Mouse (Mus musculus) forebrain, postnatal 0 days (tissue): ENCODE data around the gene Ak4. TPM values are rescaled to one million over a fixed set of nuclear protein-coding genes. Genes with fewer than 3 reads are reported as not detected.

Experiments used
- ATAC-seq: fragments of 200-750 bp; cut with Nextera tagmentation; 2 replicates; pipeline ENCODE4 v1.8.0; 2017; ENCODE audit warnings: mild to moderate bottlenecking, moderate library complexity
- DNase-seq: peaks from one replicate; pipeline ENCODE4 v3.0.0-alpha.2; 2015
- H3K27ac ChIP-seq: fragments of 300-500 bp; sonication (generic); 2 replicates; pipeline ENCODE4 v1.5.1; 2014; ENCODE audit warnings: low read depth, mild to moderate bottlenecking, antibody characterized with exemption, low read length, moderate library complexity, mixed read lengths
- H3K27me3 ChIP-seq: fragments of 300-500 bp; sonication (generic); 2 replicates; pipeline ENCODE4 v1.6.1; 2014; ENCODE audit warnings: mild to moderate bottlenecking, low read length, mixed read lengths; ENCODE audit not compliant: insufficient read depth
- H3K36me3 ChIP-seq: fragments of 300-500 bp; sonication (generic); 2 replicates; pipeline ENCODE4 v1.6.1; 2014; ENCODE audit warnings: mild to moderate bottlenecking, moderate library complexity; ENCODE audit not compliant: insufficient read depth
- H3K4me1 ChIP-seq: fragments of 300-500 bp; sonication (generic); 2 replicates; pipeline ENCODE4 v1.6.1; 2014; ENCODE audit warnings: antibody characterized with exemption; ENCODE audit not compliant: insufficient read depth
- H3K4me2 ChIP-seq: fragments of 300-500 bp; sonication (generic); 2 replicates; pipeline ENCODE4 v1.6.1; 2014; ENCODE audit warnings: low read depth, mild to moderate bottlenecking, moderate library complexity
- H3K4me3 ChIP-seq: fragments of 300-500 bp; sonication (generic); 2 replicates; pipeline ENCODE4 v1.5.1; 2014; ENCODE audit warnings: low read depth, low read length, mixed read lengths
- H3K9ac ChIP-seq: fragments of 300-500 bp; sonication (generic); 2 replicates; pipeline ENCODE4 v1.6.1; 2014; ENCODE audit warnings: mild to moderate bottlenecking
- H3K9me3 ChIP-seq: fragments of 300-500 bp; sonication (generic); 2 replicates; pipeline ENCODE4 v1.6.1; 2016; ENCODE audit warnings: low read length
- CTCF ChIP-seq: sonication (generic); IDR thresholded peaks from 2 replicates; pipeline ENCODE4 v1.5.1; 2016; ENCODE audit warnings: antibody characterized with exemption, control low read depth, low read depth
- WGBS: fragments of 180-500 bp; shearing (Covaris S2); extraction: QIAGEN DNeasy Blood & Tissue Kit; methylation state at CpG from one replicate; pipeline ENCODE4 v1.1.7; 2014; 5-methylcytosine and 5-hydroxymethylcytosine counted together
- polyA plus RNA-seq: library from polyadenylated mRNA; unstranded; fragments of >200 nt; fragmentation: Nextera tagmentation; extraction: Ambion mirVana; gene quantifications from 2 replicates; pipeline ENCODE4 v1.2.1, GENCODE M21; 2015
- total RNA-seq: library from RNA; depleted of rRNA; stranded (reverse); fragments of >200 nt; gene quantifications from 2 replicates; pipeline ENCODE4 v1.2.3, GENCODE M21; 2014

Gene Ak4
- total and polyA plus RNA-seq, 2 experiments from 2014 or later = 6.0 to 10.2 TPM

DNA sequence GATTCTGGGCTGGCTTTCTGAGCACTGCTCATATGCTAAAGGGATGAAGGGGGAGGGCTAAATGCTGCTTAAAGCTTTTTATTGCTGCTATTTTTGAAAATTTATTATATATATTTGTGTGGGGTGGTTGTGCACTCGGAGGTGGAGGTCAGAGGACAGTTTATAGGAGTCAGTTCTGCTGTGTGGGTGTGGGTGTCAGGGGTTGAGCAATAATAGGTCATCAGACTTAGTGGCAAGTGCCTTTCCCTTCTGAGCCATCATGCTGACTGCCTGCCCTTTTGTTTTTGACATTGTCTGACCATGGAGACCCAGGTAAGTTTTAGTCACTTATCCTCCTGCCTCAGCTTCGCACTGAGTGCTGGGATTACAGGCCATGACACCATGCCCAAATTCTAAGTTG, 10.0 kb downstream of the Ak4 start:
- H3K9me3 ChIP-seq = no peaks in the 10 kb centered on the region
- 96% methylated on average over 2 of the region's 2 CpGs for WGBS
- H3K36me3 ChIP-seq = no peaks in the 10 kb centered on the region
- TF ChIP-seq CTCF = no peak
- no peaks in the 10 kb centered on the region for H3K4me1 ChIP-seq
- no peak overlapping the region for H3K4me2 ChIP-seq
- H3K4me3 ChIP-seq = no peak overlapping the region
- H3K27me3 ChIP-seq = no peaks in the 10 kb centered on the region
- no peak overlapping the region for H3K27ac ChIP-seq
- DNase-seq (no peak), ATAC-seq (no peak)
- no peak overlapping the region for H3K9ac ChIP-seq

DNA sequence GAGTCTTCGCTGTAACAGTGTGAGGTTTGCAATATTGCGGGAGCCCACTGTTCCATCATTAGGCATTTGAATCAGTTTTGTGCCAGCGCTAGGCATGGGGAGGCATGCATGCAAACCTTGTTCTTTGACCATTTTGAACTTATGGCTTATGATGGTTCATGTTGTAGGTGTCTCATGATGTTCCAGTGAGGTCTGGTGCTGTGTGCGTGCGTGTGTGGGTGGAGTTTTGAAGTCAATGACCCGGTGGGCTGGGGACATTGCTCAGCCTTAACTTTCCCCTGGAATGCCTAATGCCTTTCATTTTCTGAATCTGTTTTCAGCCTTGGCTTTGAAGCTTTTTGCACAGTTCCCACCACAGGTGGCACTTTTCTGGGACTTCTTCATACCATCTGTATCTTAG, 10.9 kb downstream of the Ak4 start:
- ATAC-seq = no peak
- H3K36me3 ChIP-seq = no peaks in the 10 kb centered on the region
- H3K9ac ChIP-seq = no peak overlapping the region
- H3K9me3 ChIP-seq = no peaks in the 10 kb centered on the region
- no peak for DNase-seq
- H3K27me3 ChIP-seq = no peaks in the 10 kb centered on the region
- no peak overlapping the region for H3K4me2 ChIP-seq
- WGBS = 92% methylated on average over 6 of the region's 6 CpGs
- no peak for TF ChIP-seq CTCF
- H3K4me3 ChIP-seq = no peak overlapping the region
- H3K4me1 ChIP-seq = no peaks in the 10 kb centered on the region
- H3K27ac ChIP-seq = no peak overlapping the region

DNA sequence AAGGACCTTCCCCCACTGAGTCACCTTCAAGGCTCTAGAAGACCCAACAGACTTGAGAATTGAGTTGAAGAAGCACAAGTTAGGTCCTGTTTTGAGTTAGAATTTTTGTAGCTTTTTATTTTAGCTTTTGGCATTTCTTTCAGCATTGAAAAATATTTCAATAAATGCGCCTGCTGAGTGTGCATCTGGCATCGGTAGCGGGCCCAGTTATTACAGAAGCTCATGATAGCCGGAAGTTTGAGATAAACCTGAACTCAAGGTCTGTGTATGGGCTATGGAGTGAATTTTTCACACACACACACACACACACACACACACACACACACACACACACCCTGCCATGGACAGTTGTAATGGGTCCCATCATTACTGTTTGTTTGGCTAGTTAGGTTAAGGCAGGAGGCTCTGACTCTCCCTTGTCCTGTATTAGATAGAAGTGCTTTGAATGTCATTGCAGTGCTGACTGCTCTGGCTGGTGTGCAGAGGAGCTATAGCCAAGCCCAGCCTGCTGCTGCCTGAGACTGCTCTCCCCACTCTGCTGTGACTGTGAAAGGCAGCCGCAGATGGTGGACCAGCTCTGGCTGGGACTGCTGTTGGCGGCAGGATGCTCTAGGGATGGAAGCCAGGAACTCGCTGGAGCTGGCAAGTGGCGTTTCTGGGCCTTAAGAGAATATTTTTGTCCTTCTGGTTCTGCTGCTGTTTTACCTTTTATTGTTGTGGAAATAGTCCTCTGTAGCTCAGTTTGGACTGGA, 17.9 kb downstream of the Ak4 start:
- H3K27ac ChIP-seq = peak overlapping the region; percentile 9
- TF ChIP-seq CTCF = no peak

DNA sequence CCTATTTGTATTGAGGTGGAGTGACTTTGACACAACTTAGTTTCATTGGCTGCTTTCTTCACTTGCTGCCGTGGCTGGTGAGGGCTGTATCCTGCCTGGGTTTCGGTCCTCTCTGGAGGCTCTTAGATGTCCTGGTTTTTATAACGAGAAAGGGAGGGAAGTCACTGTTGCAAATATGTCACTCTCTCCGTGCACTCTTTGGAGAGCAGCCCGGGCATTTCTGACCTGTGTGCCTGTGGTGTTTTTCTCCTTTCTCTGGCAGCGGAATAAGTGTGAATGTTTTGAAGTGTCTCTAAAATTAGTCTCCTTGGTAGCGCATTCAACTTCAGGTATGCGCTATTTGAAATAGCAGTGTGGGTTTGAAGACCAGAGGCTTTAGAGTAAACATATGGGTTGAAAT, 19.2 kb downstream of the Ak4 start:
- H3K4me2 ChIP-seq = no peak overlapping the region
- H3K9me3 ChIP-seq = no peaks in the 10 kb centered on the region
- TF ChIP-seq CTCF = no peak
- WGBS = 43% methylated on average over 8 of the region's 8 CpGs
- ATAC-seq = no peak
- no peak overlapping the region for H3K9ac ChIP-seq
- no peak overlapping the region for H3K4me3 ChIP-seq
- DNase-seq = no peak
- no peaks in the 10 kb centered on the region for H3K27me3 ChIP-seq
- H3K4me1 ChIP-seq = no peaks in the 10 kb centered on the region
- H3K27ac ChIP-seq = no peak overlapping the region
- no peaks in the 10 kb centered on the region for H3K36me3 ChIP-seq

More for the DNA sequence above, 17.9 kb downstream of the Ak4 start:
- no peaks in the 10 kb centered on the region for H3K36me3 ChIP-seq
- H3K4me2 ChIP-seq = no peak overlapping the region
- no peak overlapping the region for H3K4me3 ChIP-seq
- no peaks in the 10 kb centered on the region for H3K9me3 ChIP-seq
- no peaks in the 10 kb centered on the region for H3K27me3 ChIP-seq
- DNase-seq (peak; percentile 88), ATAC-seq (peak; percentile 99)
- no peak overlapping the region for H3K9ac ChIP-seq
- no peaks in the 10 kb centered on the region for H3K4me1 ChIP-seq
- whole genome bisulfite sequencing = 49% methylated on average over 8 of the region's 8 CpGs

DNA sequence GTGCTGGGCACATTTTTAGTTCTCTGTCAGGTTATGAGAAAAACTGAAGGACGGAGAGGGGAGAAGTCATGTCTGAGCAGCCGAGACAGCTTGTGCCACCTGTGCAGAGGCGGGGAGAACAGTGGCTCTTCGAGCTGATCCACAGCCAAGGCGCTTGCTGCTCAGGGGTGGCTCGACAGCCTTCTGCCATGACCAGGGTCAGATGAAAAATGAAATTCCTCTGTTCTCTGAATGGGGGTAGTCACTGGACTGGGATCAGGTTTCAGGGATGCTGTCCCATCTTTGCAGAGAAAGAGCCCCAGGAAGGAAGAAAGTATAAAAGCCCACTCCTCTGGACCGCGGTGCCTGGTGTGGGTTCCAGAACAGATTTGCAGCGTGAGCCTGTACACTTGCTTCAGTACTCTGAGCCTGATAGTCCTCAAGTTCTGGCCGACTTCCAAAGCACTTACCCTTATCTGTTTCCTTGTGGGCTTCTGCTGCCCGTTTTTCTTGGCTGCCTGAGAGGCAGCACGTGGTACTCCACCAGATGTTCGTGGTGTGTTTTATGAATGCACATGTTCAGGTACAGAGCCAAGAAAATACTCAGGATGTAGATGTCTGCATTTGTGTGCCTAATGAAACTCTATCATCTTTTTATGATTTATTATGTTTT, 20.8 kb downstream of the Ak4 start:
- 53% methylated on average over 13 of the region's 13 CpGs for WGBS
- TF ChIP-seq CTCF = no peak

DNA sequence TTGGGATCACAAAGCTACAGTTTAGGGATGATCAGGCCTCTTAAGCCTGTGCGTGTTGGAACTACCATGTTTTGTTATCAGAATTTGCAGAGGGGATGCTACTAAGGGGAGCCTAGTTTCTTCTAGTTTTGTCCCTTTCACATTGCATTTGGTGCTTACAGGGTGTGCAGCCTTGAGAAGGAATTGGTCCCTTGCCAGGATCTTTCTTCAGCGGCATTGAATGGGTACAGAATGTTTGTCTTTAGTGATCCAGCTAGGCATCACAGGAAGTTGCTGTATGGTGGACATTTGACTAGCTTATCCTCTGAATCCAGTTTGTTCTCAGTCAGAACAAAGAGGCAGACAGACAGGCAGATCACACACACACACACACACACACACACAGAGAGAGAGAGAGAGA, 23.7 kb downstream of the Ak4 start:
- 41% methylated on average over 2 of the region's 2 CpGs for WGBS
- Histone ChIP-seq H3K4me1 (no peaks in the 10 kb centered on the region), H3K27ac (no peak overlapping the region), H3K36me3 (no peaks in the 10 kb centered on the region), H3K9ac (no peak overlapping the region), H3K27me3 (no peaks in the 10 kb centered on the region), H3K9me3 (no peaks in the 10 kb centered on the region), H3K4me3 (no peak overlapping the region), H3K4me2 (no peak overlapping the region)
- TF ChIP-seq CTCF = no peak
- ATAC-seq (no peak), DNase-seq (no peak)

More for the DNA sequence above, 20.8 kb downstream of the Ak4 start:
- Histone ChIP-seq H3K4me2 (no peak overlapping the region), H3K36me3 (no peaks in the 10 kb centered on the region), H3K4me3 (no peak overlapping the region), H3K27me3 (no peaks in the 10 kb centered on the region), H3K4me1 (no peaks in the 10 kb centered on the region), H3K9me3 (no peaks in the 10 kb centered on the region), H3K27ac (no peak overlapping the region), H3K9ac (no peak overlapping the region)
- DNase-seq (no peak), ATAC-seq (no peak)

DNA sequence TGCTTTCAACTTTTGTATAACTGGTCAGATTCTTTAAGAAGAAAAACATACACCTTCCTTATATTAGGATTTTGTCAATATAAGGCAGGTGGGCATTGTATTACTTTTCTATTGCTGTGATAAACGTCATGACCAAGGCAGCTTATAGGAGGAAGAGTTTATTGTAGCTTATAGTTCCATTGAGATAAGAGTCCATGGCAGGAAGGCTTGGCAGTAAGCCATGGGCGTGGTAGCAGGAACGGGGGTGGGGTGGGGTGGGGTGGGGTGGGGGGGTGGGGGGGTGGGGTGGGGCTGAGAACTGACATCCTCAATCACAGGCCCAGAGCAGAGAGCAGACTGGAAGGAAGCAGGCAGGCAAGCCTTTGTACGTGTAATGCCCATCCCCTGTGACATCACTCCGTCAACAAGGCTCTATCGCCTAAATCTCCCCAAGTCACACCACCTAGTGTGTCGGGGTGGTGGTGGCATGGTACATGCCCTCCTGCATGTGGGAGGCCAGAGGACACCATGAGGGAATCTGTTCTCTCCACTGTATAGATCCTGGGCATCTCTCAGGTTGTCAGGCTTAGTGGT, 24.4 kb downstream of the Ak4 start:
- no peaks in the 10 kb centered on the region for H3K4me1 ChIP-seq
- DNase-seq (no peak), ATAC-seq (no peak)
- H3K9ac ChIP-seq = no peak overlapping the region
- WGBS = 77% methylated on average over 7 of the region's 7 CpGs
- no peaks in the 10 kb centered on the region for H3K36me3 ChIP-seq
- no peak for TF ChIP-seq CTCF
- H3K4me3 ChIP-seq = no peak overlapping the region
- no peak overlapping the region for H3K4me2 ChIP-seq
- no peaks in the 10 kb centered on the region for H3K27me3 ChIP-seq
- H3K27ac ChIP-seq = no peak overlapping the region
- no peaks in the 10 kb centered on the region for H3K9me3 ChIP-seq
